Comparison of ENCODE assay signal across 22 mouse cellular contexts in the genomic region with DNA sequence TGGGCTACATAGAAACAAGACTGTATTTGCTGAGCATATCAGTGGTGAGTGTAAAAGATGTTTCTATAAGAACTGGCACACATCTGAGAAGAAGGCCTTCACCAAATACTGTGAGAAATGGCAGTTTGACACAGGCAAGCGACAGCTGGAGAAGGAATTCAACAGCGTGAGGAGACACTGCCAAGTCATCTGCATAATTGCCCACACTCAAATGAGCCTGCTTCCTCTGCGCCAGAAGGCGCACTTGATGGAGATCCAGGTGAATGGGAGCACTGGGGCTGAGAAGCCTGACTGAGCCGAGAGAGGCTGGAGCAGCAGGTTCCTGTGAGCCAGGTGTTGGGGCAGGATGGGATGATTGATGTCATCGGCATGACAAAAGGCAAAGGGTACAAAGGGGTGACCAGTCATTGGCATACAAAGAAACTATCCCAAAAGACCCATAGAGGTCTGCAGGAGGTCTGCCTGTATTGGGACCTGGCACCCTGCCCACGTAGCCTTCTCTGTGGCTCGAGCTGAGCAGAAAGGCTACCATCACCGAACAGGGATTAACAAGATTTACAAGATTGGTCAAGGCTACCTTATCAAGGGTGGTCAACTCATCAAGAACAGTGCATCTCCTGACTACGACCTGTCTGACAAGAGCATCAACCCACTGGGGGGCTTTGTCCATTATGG.
A peak's percentile ranks its signal among the peaks of the same experiment; 100 is the strongest.
DNase-seq lines count a peak whose midpoint lies in the region; ATAC-seq and TF ChIP-seq lines count a peak whose summit lies in the region.
"Had no signal": no experiment of that assay in that cellular context is flagged by ENCODE, and none has a peak within 500 bp of the region (broad histone marks: within the 10 kb centered on the region; RNA-seq: fewer than 3 reads in every experiment).

No protein-coding gene starts in this region.

- no peaks in the 10 kb centered on the region for H3K27me3 ChIP-seq in hindbrain, embryonic 14.5 days (ENCODE audit: control insufficient read depth, insufficient read depth, low read length)
- H3K27me3 ChIP-seq in hindbrain, embryonic 16.5 days (replicated peaks; ENCODE audit: control insufficient read depth, insufficient read depth, low read length): no peaks in the 10 kb centered on the region
- no peaks in the 10 kb centered on the region for H3K27me3 ChIP-seq in forebrain, embryonic 16.5 days (replicated peaks; ENCODE audit: control insufficient read depth, insufficient read depth, low read length)
- no peaks in the 10 kb centered on the region for H3K27me3 ChIP-seq in kidney, adult 2 months (replicated peaks; ENCODE audit: control insufficient read depth, insufficient read depth, low read length)
- H3K27me3 ChIP-seq: kidney, embryonic 15.5 days; liver, embryonic 15.5 days; neural tube, embryonic 12.5 days had no signal

- H3K4me3 ChIP-seq in hindbrain, embryonic 14.5 days (replicated peaks; ENCODE audit: low read length): no peak overlapping the region
- H3K4me3 ChIP-seq in hindbrain, embryonic 16.5 days (ENCODE audit: low read length): no peak overlapping the region
- no peak overlapping the region for H3K4me3 ChIP-seq in forebrain, embryonic 16.5 days (replicated peaks; ENCODE audit: low read length)
- H3K4me3 ChIP-seq in kidney, adult 2 months (ENCODE audit: insufficient read depth, low read depth, low read length): no peak overlapping the region
- H3K4me3 ChIP-seq: embryonic facial prominence, embryonic 10.5 days; erythroblast, embryonic 14.5 days; kidney, embryonic 15.5 days; limb, embryonic 12.5 days; liver, embryonic 15.5 days; neural tube, embryonic 12.5 days had no signal

- H3K9me3 ChIP-seq in hindbrain, embryonic 14.5 days (ENCODE audit: control insufficient read depth, low read length): no peaks in the 10 kb centered on the region
- no peaks in the 10 kb centered on the region for H3K9me3 ChIP-seq in hindbrain, embryonic 16.5 days (ENCODE audit: control insufficient read depth, low read length)
- H3K9me3 ChIP-seq in forebrain, embryonic 16.5 days (ENCODE audit: control insufficient read depth, low read length): no peaks in the 10 kb centered on the region
- H3K9me3 ChIP-seq: kidney, embryonic 15.5 days; liver, embryonic 15.5 days; neural tube, embryonic 12.5 days had no signal

- peak; percentile 47 for DNase-seq in hindbrain, embryonic 14.5 days (ENCODE audit: low spot score)
- DNase-seq in layer of hippocampus, adult 8-10 months (ENCODE audit: low spot score in 2 of 2): peak; percentile 24 to 28
- peak; percentile 62 to 66 for DNase-seq in right cerebral cortex, postnatal 10 days (ENCODE audit: low spot score in 2 of 2)
- no peak for DNase-seq in kidney, adult 2 months
- no peak for DNase-seq in spleen, adult 12 weeks (ENCODE audit: low spot score)
- no peak for DNase-seq in adrenal gland, adult (ENCODE audit: inconsistent age in 2 of 2, low spot score in 1 of 2)
- DNase-seq: adrenal gland, adult 8-10 months; cerebellum, postnatal 25 days; gastrocnemius, postnatal 10 days; heart, postnatal 10 days; thymus, postnatal 25 days had no signal

- H3K27ac ChIP-seq in hindbrain, embryonic 14.5 days: no peak overlapping the region
- H3K27ac ChIP-seq in hindbrain, embryonic 16.5 days (ENCODE audit: low read depth, low read length): no peak overlapping the region
- H3K27ac ChIP-seq in forebrain, embryonic 16.5 days (ENCODE audit: low read length): no peak overlapping the region
- H3K27ac ChIP-seq in kidney, adult 2 months (ENCODE audit: insufficient read depth, low read depth, low read length): no peak overlapping the region
- H3K27ac ChIP-seq: embryonic facial prominence, embryonic 10.5 days; kidney, embryonic 15.5 days; limb, embryonic 12.5 days; liver, embryonic 15.5 days; macrophage; neural tube, embryonic 12.5 days; stomach, postnatal 0 days had no signal

- peaks cover 5% of the 10 kb centered on the region; the same call in 1 of the 2 replicates for H3K4me1 ChIP-seq in hindbrain, embryonic 14.5 days (replicated peaks; ENCODE audit: control insufficient read depth, insufficient read depth, low read length)
- H3K4me1 ChIP-seq in hindbrain, embryonic 16.5 days (ENCODE audit: control insufficient read depth, insufficient read depth, low read depth, low read length): no peaks in the 10 kb centered on the region; the same call in 1 of the 2 replicates
- peaks cover 14% of the 10 kb centered on the region for H3K4me1 ChIP-seq in forebrain, embryonic 16.5 days (replicated peaks; ENCODE audit: control insufficient read depth, insufficient read depth, low read length)
- no peaks in the 10 kb centered on the region for H3K4me1 ChIP-seq in kidney, adult 2 months (ENCODE audit: control insufficient read depth, insufficient read depth, low read length)
- H3K4me1 ChIP-seq: liver, embryonic 15.5 days had no signal

- TF ChIP-seq CTCF in kidney, adult 2 months (conservative IDR thresholded peaks at IDR 0.05; ENCODE audit: insufficient read depth, insufficient read length, low read depth, low read length): no peak

- H3K4me2 ChIP-seq in hindbrain, embryonic 14.5 days (replicated peaks): no peak overlapping the region
- H3K4me2 ChIP-seq in hindbrain, embryonic 16.5 days (ENCODE audit: low read length): no peak overlapping the region
- H3K4me2 ChIP-seq in forebrain, embryonic 16.5 days (ENCODE audit: low read length): no peak overlapping the region
- H3K4me2 ChIP-seq: kidney, embryonic 15.5 days; limb, embryonic 12.5 days; liver, embryonic 15.5 days; neural tube, embryonic 12.5 days had no signal

- H3K9ac ChIP-seq in hindbrain, embryonic 14.5 days: no peak overlapping the region
- no peak overlapping the region for H3K9ac ChIP-seq in hindbrain, embryonic 16.5 days (ENCODE audit: low read depth, low read length)
- H3K9ac ChIP-seq in forebrain, embryonic 16.5 days (replicated peaks; ENCODE audit: low read depth, low read length): no peak overlapping the region
- H3K9ac ChIP-seq: kidney, embryonic 15.5 days; limb, embryonic 12.5 days; liver, embryonic 15.5 days; neural tube, embryonic 12.5 days had no signal

- WGBS in hindbrain, embryonic 14.5 days: 70% methylated on average over 10 of the region's 10 CpGs
- 64% methylated on average over 10 of the region's 10 CpGs for WGBS in hindbrain, embryonic 16.5 days
- WGBS in forebrain, embryonic 16.5 days: 46% methylated on average over 10 of the region's 10 CpGs
- 77% methylated on average over 10 of the region's 10 CpGs for WGBS in kidney, adult 2 months

- no peak for TF ChIP-seq POLR2A in kidney, adult 2 months (IDR thresholded peaks at IDR 0.05; ENCODE audit: low read depth, low read length)

- H3K36me3 ChIP-seq in hindbrain, embryonic 14.5 days (replicated peaks; ENCODE audit: control insufficient read depth, insufficient read depth): no peaks in the 10 kb centered on the region
- H3K36me3 ChIP-seq in hindbrain, embryonic 16.5 days (ENCODE audit: control insufficient read depth, insufficient read depth, low read length): no peaks in the 10 kb centered on the region
- H3K36me3 ChIP-seq in forebrain, embryonic 16.5 days (ENCODE audit: control insufficient read depth, insufficient read depth): no peaks in the 10 kb centered on the region
- no peaks in the 10 kb centered on the region for H3K36me3 ChIP-seq in kidney, adult 2 months (ENCODE audit: control insufficient read depth, insufficient read depth, low read length)
- H3K36me3 ChIP-seq: embryonic facial prominence, embryonic 10.5 days; kidney, embryonic 15.5 days; limb, embryonic 12.5 days; liver, embryonic 15.5 days; neural tube, embryonic 12.5 days had no signal

- ATAC-seq in hindbrain, embryonic 14.5 days (ENCODE audit: low FRiP score): no peak
- no peak for ATAC-seq in hindbrain, embryonic 16.5 days
- ATAC-seq in forebrain, embryonic 16.5 days: peak; percentile 84
- ATAC-seq: CD4-positive, CD25-positive, alpha-beta regulatory T cell, adult 4 months had no signal

Comparison
In these comparisons a context has a peak if more than half of its experiments do, and no peak if none do; other contexts are left out.
1. DNase-seq: peak in hindbrain, embryonic 14.5 days (single experiment), layer of hippocampus, adult 8-10 months (2 of 2) and right cerebral cortex, postnatal 10 days (2 of 2); none in kidney, adult 2 months (single experiment), spleen, adult 12 weeks (single experiment) and adrenal gland, adult (0 of 2).